Mouse (Mus musculus) hindbrain, postnatal 0 days (tissue): ENCODE results near the gene Ptpn14. TPM values are rescaled to one million over a fixed set of nuclear protein-coding genes. Genes with fewer than 3 reads are reported as not detected.
A peak's percentile ranks its signal among the peaks of the same experiment; 100 is the strongest.

Source experiments
- ATAC-seq: fragments of 200-750 bp; cut with Nextera tagmentation; 2 replicates; pipeline ENCODE4 v1.8.0; 2017; ENCODE audit warnings: mild to moderate bottlenecking, moderate TSS enrichment, moderate library complexity
- DNase-seq: peaks from one replicate; pipeline ENCODE4 v3.0.0-alpha.2; 2015; ENCODE audit warnings: low spot score
- H3K27ac ChIP-seq: fragments of 300-500 bp; sonication (generic); 2 replicates; pipeline ENCODE4 v1.5.1; 2014; ENCODE audit warnings: mild to moderate bottlenecking
- H3K27me3 ChIP-seq: fragments of 300-500 bp; sonication (generic); 2 replicates; pipeline ENCODE4 v1.6.1; 2014; ENCODE audit warnings: low read length, mixed read lengths; ENCODE audit not compliant: insufficient read depth
- H3K36me3 ChIP-seq: fragments of 300-500 bp; sonication (generic); 2 replicates; pipeline ENCODE4 v1.6.1; 2014; ENCODE audit warnings: low read length, mixed read lengths; ENCODE audit not compliant: insufficient read depth
- H3K4me1 ChIP-seq: fragments of 300-500 bp; sonication (generic); 2 replicates; pipeline ENCODE4 v1.6.1; 2014; ENCODE audit warnings: antibody characterized with exemption, low read length, mixed read lengths; ENCODE audit not compliant: insufficient read depth
- H3K4me2 ChIP-seq: fragments of 300-500 bp; sonication (generic); 2 replicates; pipeline ENCODE4 v1.6.1; 2014; ENCODE audit warnings: low read depth, mild to moderate bottlenecking, low read length, moderate library complexity, mixed read lengths
- H3K4me3 ChIP-seq: fragments of 300-500 bp; sonication (generic); 2 replicates; pipeline ENCODE4 v1.5.1; 2014; ENCODE audit warnings: low read length
- H3K9ac ChIP-seq: fragments of 300-500 bp; sonication (generic); replicated peaks from 2 replicates; pipeline ENCODE4 v1.6.1; 2014; ENCODE audit warnings: mild to moderate bottlenecking, low read length, moderate library complexity, mixed read lengths
- H3K9me3 ChIP-seq: fragments of 300-500 bp; sonication (generic); 2 replicates; pipeline ENCODE4 v1.6.1; 2016; ENCODE audit warnings: low read length, mixed read lengths
- CTCF ChIP-seq: IDR thresholded peaks from 2 replicates; pipeline ENCODE4 v1.5.1; 2016; ENCODE audit warnings: antibody characterized with exemption, control low read depth, low read depth
- WGBS: fragments of 180-500 bp; shearing (Covaris S2); extraction: QIAGEN DNeasy Blood & Tissue Kit; methylation state at CpG from one replicate; pipeline ENCODE4 v1.1.7; 2014; 5-methylcytosine and 5-hydroxymethylcytosine counted together
- polyA plus RNA-seq: library from polyadenylated mRNA; unstranded; fragments of >200 nt; fragmentation: Nextera tagmentation; extraction: Ambion mirVana; gene quantifications from 2 replicates; pipeline ENCODE4 v1.2.1, GENCODE M21; 2015
- total RNA-seq: library from RNA; depleted of rRNA; stranded (reverse); fragments of >200 nt; gene quantifications from 2 replicates; pipeline ENCODE4 v1.2.3, GENCODE M21; 2014

Gene Ptpn14
- total and polyA plus RNA-seq, 2 experiments from 2014 or later = 1.4 to 8.2 TPM

DNA sequence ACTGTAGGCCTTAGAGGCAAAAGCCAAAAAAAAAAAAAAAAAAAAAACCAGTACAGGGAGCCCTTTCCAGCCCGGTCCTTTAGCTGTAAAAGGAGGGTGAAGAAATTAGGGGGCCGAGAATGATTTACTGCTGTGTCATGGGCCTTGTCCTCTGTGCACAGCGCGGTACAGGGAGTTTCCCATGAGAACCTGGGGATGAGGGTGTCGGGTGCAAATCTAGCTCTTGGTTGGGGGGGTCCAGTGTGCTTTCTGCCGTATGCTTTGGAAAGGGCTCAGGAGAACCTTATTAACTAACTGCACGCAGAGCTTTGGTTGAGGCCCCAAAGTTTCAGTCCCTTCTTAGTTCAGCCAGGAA is 29.0 kb downstream of the Ptpn14 start:
- H3K27me3 ChIP-seq = no peaks in the 10 kb centered on the region
- H3K27ac ChIP-seq = no peak overlapping the region
- no peak overlapping the region for H3K4me2 ChIP-seq
- TF ChIP-seq CTCF = no peak
- ATAC-seq (no peak), DNase-seq (no peak)
- WGBS = 59% methylated on average over 7 of the region's 7 CpGs
- no peaks in the 10 kb centered on the region; the same call in 1 of the 2 replicates for H3K4me1 ChIP-seq
- no peak overlapping the region for H3K9ac ChIP-seq
- no peak overlapping the region for H3K4me3 ChIP-seq
- no peaks in the 10 kb centered on the region for H3K9me3 ChIP-seq
- H3K36me3 ChIP-seq = no peaks in the 10 kb centered on the region

DNA sequence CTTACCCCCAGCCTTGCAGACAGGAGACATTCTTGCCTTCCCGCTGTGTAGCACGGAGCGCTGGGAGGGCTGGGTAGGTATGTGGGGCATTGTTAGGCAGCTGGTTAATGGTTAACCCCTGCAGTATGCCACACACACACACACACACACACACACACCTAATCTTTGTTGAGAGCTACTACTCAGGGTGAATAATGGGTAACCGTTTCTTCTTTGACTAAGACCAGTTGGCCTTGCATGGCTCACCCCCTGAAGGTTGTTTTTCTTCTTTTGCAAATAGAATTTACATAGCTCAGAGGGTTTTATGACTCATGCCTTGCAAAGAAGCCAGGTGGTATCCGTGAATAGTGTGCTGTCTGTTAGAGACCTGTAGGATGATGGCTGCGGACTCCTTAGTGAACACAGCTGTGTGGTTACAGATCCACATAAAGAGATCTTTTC is 33.5 kb downstream of the Ptpn14 start:
- Histone ChIP-seq H3K9ac (no peak overlapping the region), H3K27ac (no peak overlapping the region), H3K4me1 (no peaks in the 10 kb centered on the region; the same call in 1 of the 2 replicates), H3K4me2 (no peak overlapping the region), H3K27me3 (no peaks in the 10 kb centered on the region), H3K4me3 (no peak overlapping the region), H3K36me3 (no peaks in the 10 kb centered on the region), H3K9me3 (no peaks in the 10 kb centered on the region)
- 27% methylated on average over 6 of the region's 6 CpGs for WGBS
- no peak for TF ChIP-seq CTCF
- no peak for ATAC-seq
- DNase-seq = peak; percentile 15

GRCm38 (mm10) chr1:189764258-189764657 is 36.2 kb downstream of the Ptpn14 start:
- no peak overlapping the region for H3K4me3 ChIP-seq
- DNase-seq (no peak), ATAC-seq (no peak)
- no peaks in the 10 kb centered on the region for H3K36me3 ChIP-seq
- no peak for TF ChIP-seq CTCF
- WGBS = 72% methylated on average over 5 of the region's 5 CpGs
- H3K9me3 ChIP-seq = no peaks in the 10 kb centered on the region
- no peak overlapping the region for H3K9ac ChIP-seq
- no peaks in the 10 kb centered on the region for H3K27me3 ChIP-seq
- no peak overlapping the region for H3K27ac ChIP-seq
- H3K4me2 ChIP-seq = no peak overlapping the region
- no peaks in the 10 kb centered on the region for H3K4me1 ChIP-seq

DNA sequence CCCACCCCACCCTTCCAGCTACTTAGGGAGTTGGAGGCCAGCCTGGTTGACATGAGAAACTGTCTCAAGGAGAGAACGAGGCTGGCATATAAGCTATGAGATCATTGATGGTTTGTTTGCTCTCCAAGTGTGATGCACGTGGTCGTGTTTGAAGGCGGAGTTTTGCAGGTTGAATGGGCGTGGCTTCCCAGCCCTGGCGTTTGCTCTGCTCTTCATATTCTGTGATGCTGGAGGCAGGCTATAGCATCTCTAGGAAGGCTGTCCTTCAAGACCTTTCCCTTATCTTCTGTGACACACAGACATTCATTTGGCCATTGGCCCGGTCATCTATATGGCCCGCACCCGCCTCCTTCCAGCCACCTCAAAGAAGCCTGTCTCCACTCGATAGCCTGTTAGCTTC is 39.1 kb downstream of the Ptpn14 start:
- no peak for TF ChIP-seq CTCF

DNA sequence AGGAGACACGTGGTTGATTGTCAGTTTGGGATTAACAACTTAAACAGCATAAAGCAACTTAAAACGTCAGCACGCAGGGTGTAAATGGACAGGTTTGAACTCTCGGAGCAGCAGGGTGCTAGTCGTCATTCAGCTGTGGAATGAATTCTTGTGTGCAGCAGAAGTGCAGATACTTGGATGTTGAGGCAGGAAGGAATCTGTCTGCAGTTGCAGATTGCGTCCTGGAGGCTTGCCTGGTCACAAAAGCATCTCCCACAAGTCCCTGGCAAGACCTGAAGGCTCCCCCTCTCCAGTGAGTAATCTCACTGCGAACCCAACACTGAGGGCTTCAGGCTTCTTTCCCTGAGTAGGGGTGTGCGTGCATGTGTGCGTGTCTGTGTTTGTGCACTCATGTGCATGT is 39.8 kb downstream of the Ptpn14 start:
- Histone ChIP-seq H3K4me1 (no peaks in the 10 kb centered on the region), H3K27me3 (no peaks in the 10 kb centered on the region), H3K27ac (no peak overlapping the region), H3K9me3 (no peaks in the 10 kb centered on the region), H3K9ac (no peak overlapping the region), H3K4me2 (no peak overlapping the region), H3K36me3 (no peaks in the 10 kb centered on the region), H3K4me3 (no peak overlapping the region)
- no peak for DNase-seq
- no peak for ATAC-seq
- TF ChIP-seq CTCF = no peak
- WGBS = 63% methylated on average over 9 of the region's 9 CpGs

More for the DNA sequence above, 39.1 kb downstream of the Ptpn14 start:
- Histone ChIP-seq H3K4me1 (no peaks in the 10 kb centered on the region), H3K27me3 (no peaks in the 10 kb centered on the region), H3K9me3 (no peaks in the 10 kb centered on the region), H3K4me2 (no peak overlapping the region), H3K9ac (no peak overlapping the region), H3K4me3 (no peak overlapping the region), H3K27ac (no peak overlapping the region), H3K36me3 (no peaks in the 10 kb centered on the region)
- DNase-seq = no peak
- 73% methylated on average over 10 of the region's 10 CpGs for WGBS
- no peak for ATAC-seq

GRCm38 (mm10) chr1:189770516-189770915 is 42.4 kb downstream of the Ptpn14 start:
- WGBS = 84% methylated on average over 3 of the region's 3 CpGs
- DNase-seq = no peak

DNA sequence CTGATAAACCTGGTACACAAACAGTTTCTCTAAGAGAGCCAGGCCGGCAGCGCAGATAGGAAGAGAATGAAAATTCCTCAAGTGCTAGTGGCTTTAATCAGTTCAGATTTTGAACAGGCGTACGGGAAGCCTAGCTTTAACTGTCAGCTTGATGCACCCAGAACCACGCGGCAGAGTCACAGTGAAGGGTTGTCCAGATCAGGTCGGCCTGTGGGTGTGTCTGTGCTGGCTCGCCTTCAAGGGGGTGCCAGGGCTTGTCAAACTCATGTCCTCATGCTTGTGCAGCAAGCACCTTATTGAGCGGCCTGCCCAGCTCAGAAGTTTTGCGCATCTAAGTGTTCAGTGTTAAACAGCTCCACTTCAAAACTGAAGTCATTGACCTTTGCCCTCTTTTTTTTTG is 44.6 kb downstream of the Ptpn14 start:
- no peak overlapping the region for H3K4me3 ChIP-seq
- H3K9me3 ChIP-seq = no peaks in the 10 kb centered on the region
- no peaks in the 10 kb centered on the region for H3K36me3 ChIP-seq
- no peak for DNase-seq
- H3K27me3 ChIP-seq = no peaks in the 10 kb centered on the region
- H3K4me1 ChIP-seq = no peaks in the 10 kb centered on the region
- H3K9ac ChIP-seq = no peak overlapping the region
- 90% methylated on average over 10 of the region's 10 CpGs for WGBS
- H3K4me2 ChIP-seq = no peak overlapping the region
- no peak for TF ChIP-seq CTCF
- no peak for ATAC-seq
- H3K27ac ChIP-seq = no peak overlapping the region

More at GRCm38 (mm10) chr1:189770516-189770915, 42.4 kb downstream of the Ptpn14 start:
- Histone ChIP-seq H3K4me3 (no peak overlapping the region), H3K9me3 (no peaks in the 10 kb centered on the region), H3K9ac (no peak overlapping the region), H3K36me3 (no peaks in the 10 kb centered on the region), H3K27me3 (no peaks in the 10 kb centered on the region), H3K4me1 (no peaks in the 10 kb centered on the region), H3K27ac (no peak overlapping the region), H3K4me2 (no peak overlapping the region)
- no peak for ATAC-seq
- no peak for TF ChIP-seq CTCF
